Mouse (Mus musculus): Measurements from ENCODE around the gene Olfr282.

- TF ChIP-seq E2F4 (IDR thresholded peaks at IDR 0.05; ENCODE audit: insufficient read depth) (no peak), USF1 (IDR thresholded peaks at IDR 0.05; ENCODE audit: low read depth) (no peak)
These were observed 43.9 kb downstream of the Olfr282 start for GRCm38 (mm10) chr15:98474958-98475357.
